Mouse (Mus musculus) intestine, embryonic 14.5 days (tissue): Measurements from ENCODE around the gene Capn5. TPM values are rescaled to one million over a fixed set of nuclear protein-coding genes. Genes with fewer than 3 reads are reported as not detected.

ENCODE experiments used
- ATAC-seq: fragments of 200-750 bp; cut with Nextera tagmentation; replicated peaks from 2 replicates; pipeline ENCODE4 v1.8.0; 2017; ENCODE audit warnings: low read depth, moderate number of reproducible peaks, moderate TSS enrichment, moderate library complexity; ENCODE audit not compliant: low FRiP score, low TSS enrichment
- DNase-seq: peaks from one replicate; pipeline ENCODE4 v3.0.0-alpha.2; 2018; ENCODE audit warnings: low spot score
- H3K27ac ChIP-seq: fragments of 300-500 bp; sonication (generic); 2 replicates; pipeline ENCODE4 v1.5.1; 2014; ENCODE audit warnings: low read depth, mild to moderate bottlenecking, control low read depth
- H3K27me3 ChIP-seq: fragments of 300-500 bp; sonication (generic); replicated peaks from 2 replicates; pipeline ENCODE4 v1.6.1; 2014; ENCODE audit warnings: low read length, control low read depth; ENCODE audit not compliant: control insufficient read depth, insufficient read depth
- H3K36me3 ChIP-seq: fragments of 300-500 bp; sonication (generic); 2 replicates; pipeline ENCODE4 v1.6.1; 2014; ENCODE audit warnings: low read length, control low read depth; ENCODE audit not compliant: control insufficient read depth, insufficient read depth
- H3K4me1 ChIP-seq: fragments of 300-500 bp; sonication (generic); replicated peaks from 2 replicates; pipeline ENCODE4 v1.6.1; 2014; ENCODE audit warnings: low read length, control low read depth, mixed read lengths; ENCODE audit not compliant: control insufficient read depth, insufficient read depth
- H3K4me2 ChIP-seq: fragments of 300-500 bp; sonication (generic); 2 replicates; pipeline ENCODE4 v1.6.1; 2014; ENCODE audit warnings: low read length
- H3K4me3 ChIP-seq: fragments of 300-500 bp; sonication (generic); 2 replicates; pipeline ENCODE4 v1.5.1; 2014; ENCODE audit warnings: low read depth, low read length, control low read depth, mixed read lengths
- H3K9ac ChIP-seq: fragments of 300-500 bp; sonication (generic); 2 replicates; pipeline ENCODE4 v1.6.1; 2014; ENCODE audit warnings: mild to moderate bottlenecking, low read length
- H3K9me3 ChIP-seq: fragments of 300-500 bp; sonication (generic); 2 replicates; pipeline ENCODE4 v1.6.1; 2016; ENCODE audit warnings: low read length, control low read depth; ENCODE audit not compliant: control insufficient read depth
- WGBS: fragments of 180-500 bp; shearing (Covaris S2); extraction: QIAGEN DNeasy Blood & Tissue Kit; methylation state at CpG from one replicate; pipeline ENCODE4 v1.1.7; 2014; 5-methylcytosine and 5-hydroxymethylcytosine counted together
- polyA plus RNA-seq: library from polyadenylated mRNA; unstranded; fragments of >200 nt; fragmentation: Nextera tagmentation; extraction: Ambion mirVana; gene quantifications from 2 replicates; pipeline ENCODE4 v1.2.1, GENCODE M21; 2014

Gene Capn5
- polyA plus RNA-seq, 1 experiment from 2014 or later = 6.1 TPM

GRCm38 (mm10) chr7:98172661-98173060 lies 5.4 kb downstream of the Capn5 start:
- Histone ChIP-seq H3K4me2 (no peak overlapping the region), H3K9ac (no peak overlapping the region), H3K36me3 (no peaks in the 10 kb centered on the region), H3K27ac (no peak overlapping the region), H3K27me3 (no peaks in the 10 kb centered on the region), H3K9me3 (no peaks in the 10 kb centered on the region), H3K4me1 (no peaks in the 10 kb centered on the region; the same call in 1 of the 2 replicates), H3K4me3 (no peak overlapping the region)
- DNase-seq (no peak), ATAC-seq (no peak)
- WGBS = 80% methylated on average over 8 of the region's 8 CpGs

- Histone ChIP-seq H3K4me3 (no peak overlapping the region), H3K9ac (no peak overlapping the region), H3K27ac (no peak overlapping the region), H3K36me3 (no peaks in the 10 kb centered on the region), H3K4me1 (no peaks in the 10 kb centered on the region; the same call in 1 of the 2 replicates), H3K4me2 (no peak overlapping the region), H3K9me3 (no peaks in the 10 kb centered on the region), H3K27me3 (no peaks in the 10 kb centered on the region)
- ATAC-seq (no peak; the same call in 1 of the 2 replicates), DNase-seq (no peak)
- 68% methylated on average over 6 of the region's 6 CpGs for WGBS
Measured at GRCm38 (mm10) chr7:98171141-98172073, 6.7 kb downstream of the Capn5 start.

- DNase-seq (no peak), ATAC-seq (no peak)
- 53% methylated on average over 10 of the region's 10 CpGs for WGBS
- Histone ChIP-seq H3K9me3 (no peaks in the 10 kb centered on the region), H3K36me3 (no peaks in the 10 kb centered on the region), H3K4me1 (peaks cover 18% of the 10 kb centered on the region), H3K4me3 (no peak overlapping the region), H3K9ac (no peak overlapping the region), H3K27ac (0 out of 2 replicates have a peak overlapping the region, but pooled peaks have one; percentile 11), H3K27me3 (no peaks in the 10 kb centered on the region), H3K4me2 (no peak overlapping the region)
Measured at GRCm38 (mm10) chr7:98164999-98165528, 13.0 kb downstream of the Capn5 start.

- 79% methylated on average over 9 of the region's 9 CpGs for WGBS
- Histone ChIP-seq H3K27me3 (no peaks in the 10 kb centered on the region), H3K9ac (no peak overlapping the region), H3K9me3 (no peaks in the 10 kb centered on the region), H3K4me2 (no peak overlapping the region), H3K27ac (0 out of 2 replicates have a peak overlapping the region, but pooled peaks have one; percentile 11), H3K36me3 (no peaks in the 10 kb centered on the region), H3K4me1 (peaks cover 19% of the 10 kb centered on the region), H3K4me3 (no peak overlapping the region)
- ATAC-seq (no peak), DNase-seq (no peak)
Measured at GRCm38 (mm10) chr7:98164382-98164998, 13.6 kb downstream of the Capn5 start.

GRCm38 (mm10) chr7:98163700-98164099 lies 14.4 kb downstream of the Capn5 start:
- no peak overlapping the region for H3K4me2 ChIP-seq
- no peaks in the 10 kb centered on the region for H3K27me3 ChIP-seq
- H3K9ac ChIP-seq = no peak overlapping the region
- H3K4me1 ChIP-seq = peaks cover 26% of the 10 kb centered on the region
- H3K9me3 ChIP-seq = no peaks in the 10 kb centered on the region
- H3K36me3 ChIP-seq = no peaks in the 10 kb centered on the region
- ATAC-seq = no peak
- 50% methylated on average over 3 of the region's 3 CpGs for WGBS
- H3K27ac ChIP-seq = no peak overlapping the region
- no peak for DNase-seq
- H3K4me3 ChIP-seq = no peak overlapping the region

GRCm38 (mm10) chr7:98162239-98162638 lies 15.8 kb downstream of the Capn5 start:
- H3K4me3 ChIP-seq = no peak overlapping the region
- no peaks in the 10 kb centered on the region for H3K36me3 ChIP-seq
- H3K27me3 ChIP-seq = no peaks in the 10 kb centered on the region
- no peak overlapping the region for H3K9ac ChIP-seq
- H3K4me2 ChIP-seq = no peak overlapping the region
- peaks cover 33% of the 10 kb centered on the region for H3K4me1 ChIP-seq
- no peak for ATAC-seq
- no peak overlapping the region for H3K27ac ChIP-seq
- no peak for DNase-seq
- H3K9me3 ChIP-seq = no peaks in the 10 kb centered on the region
- 67% methylated on average over 6 of the region's 6 CpGs for WGBS

- Histone ChIP-seq H3K27ac (no peak overlapping the region), H3K9me3 (no peaks in the 10 kb centered on the region), H3K27me3 (no peaks in the 10 kb centered on the region), H3K4me1 (peaks cover 34% of the 10 kb centered on the region), H3K4me3 (no peak overlapping the region), H3K9ac (no peak overlapping the region), H3K36me3 (no peaks in the 10 kb centered on the region), H3K4me2 (no peak overlapping the region)
- WGBS = 33% methylated on average over 8 of the region's 8 CpGs
- ATAC-seq = no peak
- no peak for DNase-seq
Measured at GRCm38 (mm10) chr7:98160041-98160740, 17.9 kb downstream of the Capn5 start.

- Histone ChIP-seq H3K4me2 (no peak overlapping the region), H3K9me3 (no peaks in the 10 kb centered on the region), H3K27me3 (no peaks in the 10 kb centered on the region), H3K36me3 (no peaks in the 10 kb centered on the region), H3K4me1 (peaks cover 24% of the 10 kb centered on the region), H3K9ac (no peak overlapping the region), H3K4me3 (no peak overlapping the region), H3K27ac (no peak overlapping the region)
- ATAC-seq (peak; percentile 54), DNase-seq (peak; percentile 82)
- WGBS = 27% methylated on average over 8 of the region's 8 CpGs
Measured at GRCm38 (mm10) chr7:98158481-98158880, 19.6 kb downstream of the Capn5 start.
